10 mouse cellular contexts compared by ENCODE assay signal in the genomic region with DNA sequence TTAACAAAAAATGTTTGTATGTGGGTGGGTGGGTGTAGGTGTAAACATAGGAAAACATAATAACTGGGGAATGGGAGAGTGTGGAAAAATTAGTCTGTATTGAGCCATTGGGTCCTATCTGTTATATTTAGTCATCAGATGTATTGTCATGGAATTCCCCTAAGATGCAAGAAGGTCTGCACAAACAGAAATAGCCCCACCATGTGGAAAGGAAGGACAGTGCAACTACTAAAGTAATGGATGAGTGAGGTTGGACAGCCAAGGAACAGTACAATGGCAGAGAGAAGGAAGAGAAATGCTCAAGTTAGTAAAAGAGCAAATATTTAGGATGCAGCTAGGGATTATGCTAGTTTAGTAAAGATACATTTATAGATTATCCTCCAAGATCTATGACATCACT. TPM values are rescaled to one million over a fixed set of nuclear protein-coding genes. Genes with fewer than 3 reads are reported as not detected.
DNase-seq lines count a peak whose midpoint lies in the region; ATAC-seq and TF ChIP-seq lines count a peak whose summit lies in the region.
"Had no signal": no experiment of that assay in that cellular context is flagged by ENCODE, and none has a peak within 500 bp of the region (broad histone marks: within the 10 kb centered on the region; RNA-seq: fewer than 3 reads in every experiment).

No protein-coding gene starts in this region.

- H3K4me3 ChIP-seq in layer of hippocampus, adult 2 months = no peak overlapping the region
- no peak overlapping the region for H3K4me3 ChIP-seq in liver, embryonic 14.5 days (ENCODE audit: insufficient read depth in 1 of 2, low read depth in 2 of 2, low read length in 2 of 2)
- H3K4me3 ChIP-seq: heart, embryonic 10.5 days had no signal

- peaks cover 89% of the 10 kb centered on the region for H3K36me3 ChIP-seq in liver, embryonic 14.5 days (replicated peaks; ENCODE audit: control insufficient read depth, insufficient read depth, low read depth)

- peak; percentile 55 for TF ChIP-seq CTCF in layer of hippocampus, adult 2 months (conservative IDR thresholded peaks at IDR 0.05)
- peak; percentile 35; the same call in 1 of the 2 replicates for TF ChIP-seq CTCF in liver, embryonic 14.5 days (IDR thresholded peaks at IDR 0.05; ENCODE audit: low read depth)

- H3K9ac ChIP-seq in liver, embryonic 14.5 days (replicated peaks) = no peak overlapping the region

- no peaks in the 10 kb centered on the region for H3K27me3 ChIP-seq in liver, embryonic 14.5 days (ENCODE audit: control insufficient read depth, insufficient read depth, low read length)

- ATAC-seq in liver, embryonic 14.5 days (ENCODE audit: insufficient read depth) = no peak

- H3K9me3 ChIP-seq in liver, embryonic 14.5 days (ENCODE audit: control insufficient read depth, low read length) = no peaks in the 10 kb centered on the region
- H3K9me3 ChIP-seq: heart, embryonic 10.5 days had no signal

- peak; percentile 16 for DNase-seq in adrenal gland, adult 2 months
- DNase-seq in adrenal gland, postnatal 25 days = no peak
- DNase-seq in layer of hippocampus, adult 2 months (ENCODE audit: low spot score in 2 of 2) = no peak
- no peak for DNase-seq in layer of hippocampus, adult 9-10 months (ENCODE audit: low spot score)
- peak; percentile 45 for DNase-seq in R1 (ENCODE audit: low read depth, low spot score)
- no peak for DNase-seq in liver, embryonic 14.5 days (ENCODE audit: low read depth in 3 of 3, low spot score in 3 of 3)
- no peak for DNase-seq in spleen, postnatal 36 days (ENCODE audit: low spot score in 2 of 2)
- DNase-seq in cerebellum, adult 11 months = no peak
- DNase-seq: layer of hippocampus, postnatal 36 days had no signal

- no peaks in the 10 kb centered on the region for H3K4me1 ChIP-seq in liver, embryonic 14.5 days (replicated peaks; ENCODE audit: control insufficient read depth in 2 of 2, insufficient read depth in 2 of 2, low read length in 1 of 2)
- H3K4me1 ChIP-seq: heart, embryonic 10.5 days had no signal

- H3K4me2 ChIP-seq in liver, embryonic 14.5 days (ENCODE audit: low read depth) = no peak overlapping the region

- TF ChIP-seq EP300 in liver, embryonic 14.5 days (IDR thresholded peaks at IDR 0.05; ENCODE audit: low read depth) = no peak

- H3K27ac ChIP-seq in layer of hippocampus, adult 2 months = no peak overlapping the region
- no peak overlapping the region for H3K27ac ChIP-seq in liver, embryonic 14.5 days
- H3K27ac ChIP-seq: heart, embryonic 10.5 days had no signal

RNA-seq across cellular contexts. Expression of gene Cenpe, which starts 33.4 kb away (rescaled TPM):
- total RNA-seq in adrenal gland, adult 2 months (2021) = 1 to 10 TPM; 1.4 to 2.1 TPM
- 0.16 and 0.42 TPM in 2 replicates for polyA plus RNA-seq in adrenal gland, adult 2 months (2012; rRNA removed)
- 4.0 and 7.1 TPM in 2 replicates for total RNA-seq in adrenal gland, postnatal 25 days (2021)
- 1 to 10 TPM; 1.3 to 3.1 TPM for total RNA-seq in layer of hippocampus, adult 2 months (2021)
- 9.2 and 24.2 TPM in 2 replicates for polyA plus RNA-seq in liver, embryonic 14.5 days (2012; rRNA removed)
- polyA plus RNA-seq in liver, embryonic 14.5 days (2014; fragmentation: Nextera tagmentation; extraction: Ambion mirVana) = 22.0 and 22.9 TPM in 2 replicates

RNA-seq across cellular contexts. Expression of gene Bdh2, which starts 35.3 kb away (rescaled TPM):
- 1 to 10 TPM; 1.3 to 4.1 TPM for total RNA-seq in adrenal gland, adult 2 months (2021)
- 0.19 and 0.47 TPM in 2 replicates for polyA plus RNA-seq in adrenal gland, adult 2 months (2012; rRNA removed)
- total RNA-seq in adrenal gland, postnatal 25 days (2021) = 1.3 and 2.0 TPM in 2 replicates
- total RNA-seq in layer of hippocampus, adult 2 months (2021) = 1 to 10 TPM; 4.7 to 5.3 TPM
- polyA plus RNA-seq in liver, embryonic 14.5 days (2012; rRNA removed) = 0.14 and 0.26 TPM in 2 replicates
- polyA plus RNA-seq in liver, embryonic 14.5 days (2014; fragmentation: Nextera tagmentation; extraction: Ambion mirVana) = 0.41 and 0.61 TPM in 2 replicates

Comparison
In these comparisons a context has a peak if more than half of its experiments do, and no peak if none do; other contexts are left out.
1. DNase-seq: peak in adrenal gland, adult 2 months (single experiment) and R1 (single experiment); none in adrenal gland, postnatal 25 days (single experiment), layer of hippocampus, adult 2 months (0 of 2), layer of hippocampus, adult 9-10 months (single experiment), liver, embryonic 14.5 days (0 of 3), spleen, postnatal 36 days (0 of 2) and cerebellum, adult 11 months (single experiment).